Mouse (Mus musculus): ENCODE data around the gene Hlcs.

The Hlcs gene

GRCm38 (mm10) chr16:94289138-94290072 lies 24.0 kb downstream of the Hlcs start:
- peak; percentile 18 to 58 for DNase-seq

GRCm38 (mm10) chr16:94287826-94288225 lies 25.5 kb downstream of the Hlcs start:
- no peak for DNase-seq

- DNase-seq, result no peak
Observed at GRCm38 (mm10) chr16:94283972-94284371, 29.4 kb downstream of the Hlcs start.

GRCm38 (mm10) chr16:94270826-94271225 lies 42.5 kb downstream of the Hlcs start:
- no peak for DNase-seq

- DNase-seq, result peak; percentile 87 to 93
Observed at GRCm38 (mm10) chr16:94269635-94270034, 43.7 kb downstream of the Hlcs start.

GRCm38 (mm10) chr16:94268205-94268604 lies 45.2 kb downstream of the Hlcs start:
- no peak for DNase-seq

GRCm38 (mm10) chr16:94264611-94265010 lies 48.8 kb downstream of the Hlcs start:
- no peak for DNase-seq

- DNase-seq, result no peak
Observed at GRCm38 (mm10) chr16:94262501-94262900, 50.9 kb downstream of the Hlcs start.

GRCm38 (mm10) chr16:94260938-94261630 lies 52.3 kb downstream of the Hlcs start:
- no peak for DNase-seq

- peak; percentile 74 to 89 for DNase-seq
Observed at GRCm38 (mm10) chr16:94258366-94259310, 54.7 kb downstream of the Hlcs start.

- DNase-seq, result no peak
Observed at GRCm38 (mm10) chr16:94255592-94255991, 57.8 kb downstream of the Hlcs start.

GRCm38 (mm10) chr16:94255035-94255434 lies 58.3 kb downstream of the Hlcs start:
- no peak for DNase-seq

- DNase-seq, result no peak
Observed at GRCm38 (mm10) chr16:94254415-94254891, 58.9 kb downstream of the Hlcs start.

- no peak for DNase-seq
Observed at GRCm38 (mm10) chr16:94253671-94254414, 59.5 kb downstream of the Hlcs start.

- no peak for DNase-seq
Observed at GRCm38 (mm10) chr16:94251756-94252155, 61.6 kb downstream of the Hlcs start.

- DNase-seq, result no peak
Observed at GRCm38 (mm10) chr16:94250640-94251349, 62.6 kb downstream of the Hlcs start.

- DNase-seq, result no peak
Observed at GRCm38 (mm10) chr16:94250136-94250535, 63.2 kb downstream of the Hlcs start.

- no peak for DNase-seq
Observed at GRCm38 (mm10) chr16:94249666-94250065, 63.7 kb downstream of the Hlcs start.

GRCm38 (mm10) chr16:94248721-94249120 lies 64.7 kb downstream of the Hlcs start:
- DNase-seq, result no peak

GRCm38 (mm10) chr16:94246976-94247375 lies 66.4 kb downstream of the Hlcs start:
- no peak for DNase-seq
